Mouse (Mus musculus) kidney, adult 2 months (tissue): ENCODE results near the gene Setx.

Source experiments
- CTCF ChIP-seq: fragments of 200-500 bp; conservative IDR thresholded peaks from 2 replicates; pipeline ENCODE4 v1.5.1; 2011; ENCODE audit warnings: low read depth, mild to moderate bottlenecking, control low read depth, low read length, moderate library complexity, mixed read lengths; ENCODE audit not compliant: insufficient read depth, insufficient read length
- POLR2A ChIP-seq: fragments of 200-500 bp; IDR thresholded peaks from one replicate; pipeline ENCODE4 v1.6.1; 2011; ENCODE audit warnings: low read depth, low read length, control low read depth

DNA sequence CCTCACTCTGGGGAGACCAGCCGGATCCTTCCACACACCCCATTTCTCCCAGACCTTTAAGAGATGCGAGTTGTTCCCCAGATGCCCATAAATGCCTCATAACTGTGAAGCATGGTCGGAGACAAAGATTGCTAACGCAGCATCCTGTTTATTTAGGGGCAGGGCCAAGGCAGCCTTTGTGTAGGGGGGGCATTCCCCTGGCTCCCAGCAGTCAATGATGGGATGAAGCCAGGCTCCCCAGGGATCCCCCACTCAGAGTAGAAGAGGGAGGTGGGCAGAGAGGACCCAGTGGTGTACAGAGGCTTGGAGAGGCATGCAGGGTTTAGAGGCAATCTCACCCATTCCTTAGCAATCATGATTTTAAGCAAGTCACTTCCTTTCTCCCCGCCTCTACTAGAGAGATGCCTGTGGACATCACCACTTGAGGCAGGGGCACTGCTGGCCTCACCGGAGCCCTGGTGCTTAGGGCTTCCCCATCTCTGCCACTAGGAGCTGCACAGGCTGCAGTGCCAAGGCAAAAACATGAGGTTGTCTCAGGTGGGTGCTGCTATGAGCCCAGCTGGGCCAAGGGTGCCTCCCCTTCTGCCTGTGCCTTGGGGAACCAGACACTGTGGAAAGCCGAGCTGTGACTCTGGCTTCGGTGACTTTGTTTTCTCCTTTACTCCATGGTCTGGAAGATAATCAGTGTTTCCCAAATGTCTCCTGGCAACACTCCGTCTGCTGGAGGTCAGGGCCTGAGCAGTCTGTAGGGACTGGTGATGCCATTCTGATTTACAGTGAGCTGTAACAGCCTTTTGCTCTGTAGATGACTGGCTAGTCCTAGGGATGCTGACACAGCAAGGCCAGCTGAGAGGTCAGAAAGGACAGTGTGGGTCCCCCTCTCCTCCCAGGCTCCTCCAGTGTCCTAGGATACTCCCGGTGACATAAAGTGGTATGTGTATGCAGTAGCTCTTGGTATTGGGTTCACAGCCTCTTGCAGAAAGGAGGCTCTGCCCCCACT is 67.5 kb downstream of the Setx start:
- no peak for TF ChIP-seq CTCF
- no peak for TF ChIP-seq POLR2A
